Mouse (Mus musculus) liver, adult (tissue): ENCODE results near the gene Arhgap5.

Experiments
- GATA4 ChIP-seq: IDR thresholded peaks from 2 replicates; pipeline ENCODE4 v1.6.1; 2014; ENCODE audit warnings: mild to moderate bottlenecking, low read length; ENCODE audit not compliant: insufficient replicate concordance

The Arhgap5 gene

GRCm38 (mm10) chr12:52503456-52504320 lies at the start of gene Arhgap5:
TSS of gene Arhgap5 (plus strand) at chr12:52503972.
- 0 out of 2 replicates have a peak, but pooled peaks have one; percentile 5 for TF ChIP-seq GATA4

GRCm38 (mm10) chr12:52464593-52464992 lies 39.2 kb upstream of the Arhgap5 start:
- TF ChIP-seq GATA4 = peak; percentile 61; the same call in 1 of the 2 replicates

- no peak for TF ChIP-seq GATA4
Observed at GRCm38 (mm10) chr12:52471621-52472020, 32.2 kb upstream of the Arhgap5 start.

DNA sequence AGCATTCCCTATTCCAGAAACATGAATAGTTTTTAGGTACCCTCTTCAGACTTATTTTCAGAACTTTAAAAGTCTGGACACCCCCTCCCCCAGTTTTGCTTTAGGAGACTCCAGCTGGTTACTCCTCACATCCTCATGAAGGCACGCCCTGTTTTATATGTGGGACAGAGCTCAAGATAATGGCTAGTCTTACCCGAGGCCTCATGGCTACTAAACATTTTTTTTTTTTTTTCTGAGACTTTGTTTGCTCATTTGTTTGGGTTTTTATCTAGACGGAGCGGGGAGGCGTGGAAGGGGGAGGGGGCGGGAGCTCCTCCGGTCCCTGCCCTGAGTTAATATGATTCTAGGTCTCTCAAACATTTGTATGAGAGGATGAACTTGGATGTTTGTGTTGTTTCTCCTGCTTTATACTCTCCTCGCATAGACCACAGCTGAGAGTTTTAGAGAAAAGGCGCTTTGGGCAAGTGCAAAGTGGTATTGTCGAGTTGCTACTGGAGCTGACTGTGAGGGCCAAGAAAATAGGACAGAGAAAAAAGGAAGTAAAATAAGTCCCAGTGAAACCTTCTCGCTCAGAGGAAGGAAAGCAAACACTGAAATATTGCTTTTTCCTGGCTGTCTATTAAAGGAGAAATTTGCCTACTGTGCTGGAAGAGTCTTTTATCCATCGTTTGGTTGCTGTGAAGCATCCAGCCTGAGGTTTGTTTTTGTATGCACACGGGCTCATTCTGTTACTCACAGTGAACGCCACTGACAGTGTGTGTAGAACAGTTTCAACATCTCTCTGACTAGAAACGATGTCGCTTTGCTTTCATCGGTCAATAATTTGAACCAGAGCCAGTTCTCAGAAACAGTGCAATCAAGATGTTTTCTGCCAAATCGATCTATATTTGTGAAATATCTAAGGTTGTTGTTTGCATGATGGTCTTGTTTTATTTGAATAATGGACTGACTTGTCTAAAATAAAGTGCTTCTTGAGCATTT lies 29.5 kb upstream of the Arhgap5 start:
- TF ChIP-seq GATA4 = no peak

DNA sequence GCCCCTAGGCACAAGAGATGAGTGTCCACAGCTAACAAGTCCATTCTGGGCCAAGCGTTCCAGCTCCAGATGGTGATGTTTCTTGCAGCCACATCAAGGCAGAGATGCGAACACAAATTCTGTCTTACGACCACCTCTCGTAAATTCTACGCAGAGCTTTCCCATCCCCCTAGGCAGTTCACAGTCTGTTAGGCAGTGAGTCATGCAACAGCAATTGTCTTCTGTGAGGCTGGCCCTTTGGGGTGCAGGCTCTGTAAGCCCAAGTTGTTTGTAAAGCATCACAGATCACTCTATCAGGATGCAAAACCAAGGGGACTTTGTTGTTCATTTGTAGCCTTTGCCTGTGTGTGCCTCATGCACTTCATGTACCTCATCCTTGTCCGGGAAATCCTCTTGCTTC lies 27.7 kb upstream of the Arhgap5 start:
- no peak for TF ChIP-seq GATA4

- TF ChIP-seq GATA4 = no peak
Observed at GRCm38 (mm10) chr12:52478611-52479010, 25.2 kb upstream of the Arhgap5 start.

- no peak for TF ChIP-seq GATA4
Observed at GRCm38 (mm10) chr12:52479323-52479722, 24.4 kb upstream of the Arhgap5 start.

DNA sequence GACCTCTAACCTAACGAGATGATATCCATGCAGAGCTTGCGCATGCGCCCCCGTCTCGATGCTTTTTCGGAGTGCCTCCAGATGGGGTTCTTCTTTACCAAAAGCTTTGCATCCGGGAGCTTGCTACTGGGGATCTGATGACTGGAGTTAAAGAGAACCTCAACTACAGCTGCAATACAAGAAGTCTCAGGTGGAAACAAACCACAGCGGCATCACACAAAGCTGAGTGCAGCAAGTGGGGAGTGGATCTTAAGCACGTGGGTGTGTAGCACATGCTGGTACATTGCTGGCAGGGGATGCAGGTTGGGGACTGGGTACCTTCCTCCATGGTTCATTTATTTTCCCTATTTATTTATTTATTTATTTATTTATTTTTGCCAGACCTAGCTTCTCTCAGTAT lies 22.9 kb upstream of the Arhgap5 start:
- no peak for TF ChIP-seq GATA4

- TF ChIP-seq GATA4 = no peak
Observed at GRCm38 (mm10) chr12:52481969-52482550, 21.7 kb upstream of the Arhgap5 start.

- TF ChIP-seq GATA4 = no peak
Observed at GRCm38 (mm10) chr12:52483219-52483618, 20.6 kb upstream of the Arhgap5 start.

- no peak for TF ChIP-seq GATA4
Observed at GRCm38 (mm10) chr12:52488266-52488975, 15.4 kb upstream of the Arhgap5 start.

DNA sequence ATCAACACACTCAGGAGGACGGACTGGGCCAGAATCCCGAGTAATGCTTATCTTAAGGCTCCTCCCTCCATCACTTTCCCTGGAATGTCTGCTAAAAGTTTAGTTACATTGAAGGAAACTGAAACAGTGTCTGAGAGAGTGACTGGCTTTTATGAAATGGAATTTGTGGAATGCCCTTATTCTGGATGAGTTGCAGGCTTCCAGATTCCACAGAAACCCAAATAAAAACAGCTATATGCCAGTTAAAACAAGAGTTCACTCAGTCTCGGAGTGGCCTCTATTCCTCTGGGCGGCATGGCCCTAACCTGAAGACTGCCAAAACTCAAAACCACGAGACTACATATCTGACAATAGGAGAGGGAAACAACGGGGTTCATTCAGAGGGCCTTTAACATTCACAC lies 10.5 kb upstream of the Arhgap5 start:
- TF ChIP-seq GATA4 = no peak

DNA sequence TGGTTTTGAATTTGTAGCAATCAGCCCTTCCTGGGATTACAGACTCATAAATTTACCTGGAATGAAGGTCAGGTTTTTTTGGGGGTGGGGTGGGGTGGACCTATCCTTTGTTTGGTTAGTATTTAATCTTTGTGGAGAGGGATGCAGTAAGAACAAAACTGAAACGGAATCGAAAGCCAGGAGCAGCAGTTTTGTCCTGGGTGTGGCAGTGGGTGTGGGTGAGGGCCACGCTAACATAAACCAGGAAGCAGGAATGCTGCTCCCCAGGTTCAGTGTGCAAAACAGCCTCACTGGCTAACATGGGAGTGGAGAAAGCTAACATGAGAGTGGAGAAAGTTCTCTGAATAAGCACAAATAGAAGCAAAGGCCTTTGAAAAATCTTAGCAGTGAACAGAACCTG lies 6.6 kb upstream of the Arhgap5 start:
- no peak for TF ChIP-seq GATA4

DNA sequence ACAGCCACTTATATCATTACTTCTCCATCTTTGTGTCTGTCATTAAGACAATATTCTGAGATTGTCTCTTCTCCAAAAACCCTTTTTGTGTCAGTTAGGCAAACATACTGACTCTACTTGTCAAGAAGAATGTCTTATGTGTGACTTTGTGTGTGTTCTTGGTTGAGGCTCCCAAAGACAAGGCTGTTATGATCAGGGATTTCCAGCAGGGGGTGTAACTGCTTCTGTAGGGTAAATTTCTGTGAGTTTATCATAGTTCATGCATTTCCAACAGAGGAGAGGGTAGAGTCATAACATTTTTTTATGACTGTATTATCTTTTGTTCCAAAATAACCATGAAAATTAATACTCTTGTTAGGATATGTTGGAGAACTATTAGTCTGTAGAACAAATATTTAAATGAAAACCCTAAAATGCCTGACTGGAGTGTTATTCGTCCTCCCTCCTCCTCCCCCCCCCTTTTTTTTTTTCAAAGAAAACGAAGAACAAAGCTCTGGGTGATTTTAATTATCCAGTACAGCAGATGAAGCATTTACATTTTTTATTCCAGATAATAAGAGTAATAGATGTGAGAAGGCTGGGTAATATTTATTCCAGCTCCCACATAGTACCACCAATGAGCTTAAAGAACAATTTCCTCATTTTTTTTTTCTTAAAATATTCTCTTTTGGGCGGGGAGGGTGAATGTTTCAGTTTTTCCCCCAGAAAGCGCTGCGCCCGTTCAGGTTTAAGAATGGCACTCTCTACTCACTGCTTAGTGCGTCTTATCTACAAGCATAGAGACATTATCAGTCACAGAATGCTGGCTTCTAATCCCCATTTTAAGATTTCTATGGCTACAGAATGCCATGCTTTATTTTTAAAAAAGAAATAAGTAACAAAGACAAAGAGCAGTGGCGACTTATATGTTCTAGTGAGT lies 2.6 kb upstream of the Arhgap5 start:
- TF ChIP-seq GATA4 = no peak
